Mouse (Mus musculus): ENCODE results near the gene Ehmt2.

DNA sequence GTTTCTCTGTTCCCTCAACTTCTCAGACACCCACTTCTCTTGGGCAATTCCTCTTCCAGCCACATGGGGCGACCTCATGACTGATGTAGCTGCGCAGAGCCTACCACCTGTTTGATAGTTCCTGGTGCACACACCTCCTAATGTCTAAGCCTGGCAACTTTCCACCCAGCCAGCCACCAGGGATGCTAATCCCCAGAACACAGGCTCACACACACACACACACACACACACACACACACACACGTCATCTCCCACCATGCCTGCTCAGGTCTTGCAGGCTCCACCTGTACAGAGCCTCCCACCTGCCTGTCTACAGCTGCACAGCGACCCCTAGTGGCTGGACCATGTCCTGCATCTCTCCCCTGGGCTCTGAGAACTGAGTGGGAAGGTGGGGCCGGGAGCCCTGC, 13.7 kb downstream of the Ehmt2 start:
- TF ChIP-seq TAL1 (IDR thresholded peaks at IDR 0.05; ENCODE audit: low read length) (no peak), GATA1 (IDR thresholded peaks at IDR 0.05; ENCODE audit: low read length) (no peak)

Measured in erythroblast, embryonic 14.5 days (primary cell).